Mouse (Mus musculus): Measurements from ENCODE around the gene Dock4. TPM values are rescaled to one million over a fixed set of nuclear protein-coding genes. Genes with fewer than 3 reads are reported as not detected.
"Not testable (repeated sequence)": the region's sequence is repeated elsewhere in the genome, so short reads cannot be mapped to it uniquely, and the experiment has no call there.

Gene Dock4
- total RNA-seq, 2 experiments from 2014 or later, result 13.9 to 14.8 TPM

GRCm38 (mm10) chr12:40837597-40838337 lies 392.0 kb downstream of the Dock4 start:
- peak; percentile 95 for TF ChIP-seq CTCF (IDR thresholded peaks at IDR 0.05)
- Histone ChIP-seq H3K4me3 (no peak overlapping the region), H3K27ac (no peak overlapping the region)
- intact Hi-C loops (cut with DNase I), result loop anchor here (5.0 kb wide), 2 partner anchors 260 to 650 kb away; partner anchors contain the start of gene Lrrn3
- peak; percentile 56 for DNase-seq

- DNase-seq, result no peak
- TF ChIP-seq CTCF (IDR thresholded peaks at IDR 0.05), result no peak
- H3K4me3 ChIP-seq, result no peak overlapping the region
- no peak overlapping the region for H3K27ac ChIP-seq
- intact Hi-C loops (cut with DNase I), result loop anchor here (5.0 kb wide), 2 partner anchors 259 to 649 kb away; partner anchors contain the start of gene Lrrn3
Observed at GRCm38 (mm10) chr12:40838338-40838695, 392.6 kb downstream of the Dock4 start.

- no peak overlapping the region for H3K27ac ChIP-seq
- TF ChIP-seq CTCF (IDR thresholded peaks at IDR 0.05), result no peak
- H3K4me3 ChIP-seq, result no peak overlapping the region
- intact Hi-C loops (cut with DNase I), result loop anchor here (5.0 kb wide), 2 partner anchors 258 to 648 kb away; partner anchors contain the start of gene Lrrn3
- no peak for DNase-seq
Observed at GRCm38 (mm10) chr12:40838940-40839339, 393.2 kb downstream of the Dock4 start.

- no peak for TF ChIP-seq CTCF (IDR thresholded peaks at IDR 0.05)
- no peak for DNase-seq
- intact Hi-C loops (cut with DNase I), result loop anchor here (5.0 kb wide), 2 partner anchors 257 to 647 kb away; partner anchors contain the start of gene Lrrn3
- Histone ChIP-seq H3K4me3 (no peak overlapping the region), H3K27ac (no peak overlapping the region)
Observed at GRCm38 (mm10) chr12:40839817-40840216, 394.1 kb downstream of the Dock4 start.

GRCm38 (mm10) chr12:40842251-40842988 lies 396.7 kb downstream of the Dock4 start:
- TF ChIP-seq CTCF (IDR thresholded peaks at IDR 0.05), result peak; percentile 11; the same call in 1 of the 2 replicates
- Histone ChIP-seq H3K27ac (no peak overlapping the region), H3K4me3 (no peak overlapping the region)
- intact Hi-C loops (cut with DNase I), result no loop called here
- DNase-seq, result no peak

GRCm38 (mm10) chr12:40842991-40843390 lies 397.2 kb downstream of the Dock4 start:
- DNase-seq, result no peak
- Histone ChIP-seq H3K4me3 (no peak overlapping the region), H3K27ac (no peak overlapping the region)
- no peak for TF ChIP-seq CTCF (IDR thresholded peaks at IDR 0.05)
- intact Hi-C loops (cut with DNase I), result no loop called here

GRCm38 (mm10) chr12:40843474-40844080 lies 397.8 kb downstream of the Dock4 start:
- intact Hi-C loops (cut with DNase I), result no loop called here
- no peak for TF ChIP-seq CTCF (IDR thresholded peaks at IDR 0.05)
- H3K4me3 ChIP-seq, result no peak overlapping the region
- no peak for DNase-seq
- no peak overlapping the region for H3K27ac ChIP-seq

GRCm38 (mm10) chr12:40844324-40844723 lies 398.6 kb downstream of the Dock4 start:
- intact Hi-C loops (cut with DNase I), result no loop called here
- no peak for DNase-seq
- no peak for TF ChIP-seq CTCF (IDR thresholded peaks at IDR 0.05)
- Histone ChIP-seq H3K27ac (no peak overlapping the region), H3K4me3 (no peak overlapping the region)

GRCm38 (mm10) chr12:40854705-40855367 lies 409.1 kb downstream of the Dock4 start:
- no peak for TF ChIP-seq CTCF (IDR thresholded peaks at IDR 0.05)
- Histone ChIP-seq H3K4me3 (no peak overlapping the region), H3K27ac (no peak overlapping the region)
- no peak for DNase-seq
- intact Hi-C loops (cut with DNase I), result no loop called here

GRCm38 (mm10) chr12:40857466-40857865 lies 411.7 kb downstream of the Dock4 start:
- intact Hi-C loops (cut with DNase I), result no loop called here
- no peak for TF ChIP-seq CTCF (IDR thresholded peaks at IDR 0.05)
- Histone ChIP-seq H3K27ac (no peak overlapping the region), H3K4me3 (no peak overlapping the region)
- DNase-seq, result no peak

GRCm38 (mm10) chr12:40858763-40859162 lies 413.0 kb downstream of the Dock4 start:
- DNase-seq; intact Hi-C loops (cut with DNase I); H3K27ac ChIP-seq; H3K4me3 ChIP-seq: not testable (repeated sequence)

GRCm38 (mm10) chr12:40870387-40870786 lies 424.6 kb downstream of the Dock4 start:
- no peak overlapping the region for H3K4me3 ChIP-seq
- intact Hi-C loops (cut with DNase I), result no loop called here
- no peak for TF ChIP-seq CTCF (IDR thresholded peaks at IDR 0.05)
- no peak overlapping the region for H3K27ac ChIP-seq
- no peak for DNase-seq

Data from gastrocnemius, adult 2 months (tissue).